Mouse (Mus musculus) ES-Bruce4 (cell line): Measurements from ENCODE around the gene Mprip. TPM values are rescaled to one million over a fixed set of nuclear protein-coding genes. Genes with fewer than 3 reads are reported as not detected.

ENCODE experiments used
- H3K27ac ChIP-seq: 2 replicates; pipeline ENCODE4 v1.5.1; 2012; ENCODE audit warnings: low read length, inconsistent platforms; ENCODE audit not compliant: insufficient read depth
- H3K27me3 ChIP-seq: 2 replicates; pipeline ENCODE4 v1.6.1; 2012; ENCODE audit warnings: mild to moderate bottlenecking, low read length, inconsistent platforms; ENCODE audit not compliant: control insufficient read depth, poor library complexity, insufficient read depth, severe bottlenecking
- H3K36me3 ChIP-seq: 2 replicates; pipeline ENCODE4 v1.6.1; 2012; ENCODE audit warnings: inconsistent platforms, mild to moderate bottlenecking, low read length, moderate library complexity; ENCODE audit not compliant: control insufficient read depth, poor library complexity, insufficient read depth, severe bottlenecking
- H3K4me1 ChIP-seq: one replicate; pipeline ENCODE4 v1.8.1; 2011; ENCODE audit warnings: low read length; ENCODE audit not compliant: control insufficient read depth, insufficient read depth
- H3K4me3 ChIP-seq: 2 replicates; pipeline ENCODE4 v1.5.1; 2011; ENCODE audit warnings: low read depth, mild to moderate bottlenecking, low read length
- H3K9ac ChIP-seq: 2 replicates; pipeline ENCODE4 v1.6.1; 2012; ENCODE audit warnings: low read depth, mild to moderate bottlenecking, inconsistent platforms; ENCODE audit not compliant: poor library complexity, severe bottlenecking
- H3K9me3 ChIP-seq: replicated peaks from 2 replicates; pipeline ENCODE4 v1.6.1; 2012; ENCODE audit warnings: mild to moderate bottlenecking, low read length, inconsistent platforms; ENCODE audit not compliant: control insufficient read depth, poor library complexity, insufficient read depth, severe bottlenecking
- CTCF ChIP-seq: IDR thresholded peaks from one replicate; pipeline ENCODE4 v1.8.1; 2011; ENCODE audit warnings: low read depth, low read length
- EP300 ChIP-seq: IDR thresholded peaks from 2 replicates; pipeline ENCODE4 v1.6.1; 2011; ENCODE audit warnings: low read depth, low read length; ENCODE audit not compliant: insufficient read depth
- POLR2A ChIP-seq: IDR thresholded peaks from one replicate; pipeline ENCODE4 v1.8.1; 2011; ENCODE audit warnings: low read length; ENCODE audit not compliant: insufficient read depth
- polyA plus RNA-seq: library from polyadenylated mRNA; stranded (reverse); fragments of >200 nt; gene quantifications from 2 replicates; pipeline ENCODE4 v1.2.4, GENCODE M21; 2011; ENCODE audit warnings: low read depth; ENCODE audit not compliant: missing spikeins, insufficient read depth, insufficient read length

Gene Mprip
- polyA plus RNA-seq, 1 experiment: 85.9 TPM

DNA sequence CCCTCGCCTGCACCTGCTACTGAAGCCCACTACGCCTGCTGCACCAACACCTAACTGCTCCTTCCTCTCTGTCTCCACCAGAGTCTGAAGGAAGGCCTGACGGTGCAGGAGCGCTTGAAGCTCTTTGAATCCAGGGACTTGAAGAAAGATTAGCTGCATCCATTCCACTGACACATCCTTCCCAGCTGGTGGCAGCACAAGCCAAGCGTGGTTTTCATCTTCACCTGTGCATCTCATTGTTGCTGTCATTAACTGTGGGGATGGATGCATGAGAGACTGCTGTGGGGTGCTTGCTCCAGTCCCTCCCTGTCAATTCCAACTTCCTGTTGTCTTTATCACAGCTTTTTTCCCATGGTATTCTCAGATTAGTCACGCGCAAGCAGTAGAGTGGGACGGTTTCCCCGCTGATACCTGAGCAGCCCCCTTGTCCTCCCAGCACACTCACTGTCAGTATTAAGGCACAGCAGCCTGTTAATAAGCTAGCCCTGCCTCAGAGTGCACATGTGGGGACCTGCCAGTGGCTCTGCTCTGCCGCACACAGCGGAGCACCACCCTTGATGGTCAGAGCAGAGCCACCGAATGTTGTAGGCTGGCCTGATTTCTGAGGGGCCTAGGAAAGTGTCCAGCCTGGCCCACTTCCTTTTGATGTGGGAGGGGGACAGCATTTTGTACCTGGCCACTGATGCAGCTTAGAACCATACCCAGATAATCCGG is 114.5 kb downstream of the Mprip start:
- no peaks in the 10 kb centered on the region for H3K9me3 ChIP-seq
- H3K4me3 ChIP-seq: no peak overlapping the region
- H3K9ac ChIP-seq: no peak overlapping the region
- H3K36me3 ChIP-seq: peaks cover 16% of the 10 kb centered on the region
- H3K4me1 ChIP-seq: no peaks in the 10 kb centered on the region
- no peak overlapping the region for H3K27ac ChIP-seq
- TF ChIP-seq EP300 (no peak), POLR2A (no peak), CTCF (no peak)
- no peaks in the 10 kb centered on the region for H3K27me3 ChIP-seq

- Histone ChIP-seq H3K9ac (no peak overlapping the region), H3K27ac (no peak overlapping the region), H3K9me3 (no peaks in the 10 kb centered on the region), H3K27me3 (no peaks in the 10 kb centered on the region), H3K4me3 (no peak overlapping the region), H3K4me1 (no peaks in the 10 kb centered on the region), H3K36me3 (peaks cover 4% of the 10 kb centered on the region; the same call in 1 of the 2 replicates)
- no peak for TF ChIP-seq CTCF
- no peak for TF ChIP-seq EP300
- TF ChIP-seq POLR2A: no peak
Measured at GRCm38 (mm10) chr11:59777259-59777658, 116.2 kb downstream of the Mprip start.

DNA sequence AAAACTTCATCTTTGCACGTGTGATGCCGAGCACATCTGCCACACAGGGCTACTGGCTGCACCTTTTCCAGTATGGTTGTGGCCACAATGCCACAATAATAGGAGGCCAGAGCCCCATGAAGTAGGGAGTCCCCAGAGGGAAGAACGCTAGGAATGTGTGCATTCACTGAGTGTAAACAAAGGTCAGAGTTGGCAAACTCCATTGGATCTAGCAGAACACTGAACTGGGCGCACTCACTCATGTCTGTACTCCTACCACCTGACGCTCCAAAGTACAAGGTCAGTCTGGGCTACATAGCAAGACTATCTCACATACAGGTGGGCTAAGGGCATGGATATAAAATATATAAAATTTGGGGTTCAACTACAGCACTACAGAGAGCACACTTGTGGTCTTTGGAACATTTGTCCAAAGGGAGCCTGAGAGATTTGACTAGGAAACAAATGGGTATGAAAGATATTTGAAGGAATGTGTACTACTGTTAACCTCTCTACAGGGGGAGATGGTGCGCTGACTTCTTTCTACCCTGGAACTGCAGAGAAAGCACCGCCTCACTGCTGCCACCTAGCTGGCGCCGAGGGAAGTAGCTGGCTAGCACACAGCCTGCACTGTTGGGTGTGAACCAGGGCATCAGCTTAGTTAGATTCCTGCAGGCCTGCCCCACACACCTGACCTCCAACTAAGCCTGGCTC is 117.2 kb downstream of the Mprip start:
- no peak overlapping the region for H3K9ac ChIP-seq
- no peaks in the 10 kb centered on the region for H3K27me3 ChIP-seq
- no peaks in the 10 kb centered on the region for H3K9me3 ChIP-seq
- no peaks in the 10 kb centered on the region; the same call in 1 of the 2 replicates for H3K36me3 ChIP-seq
- H3K27ac ChIP-seq: no peak overlapping the region
- no peak overlapping the region for H3K4me3 ChIP-seq
- no peak for TF ChIP-seq EP300
- TF ChIP-seq CTCF: peak; percentile 99
- no peaks in the 10 kb centered on the region for H3K4me1 ChIP-seq

DNA sequence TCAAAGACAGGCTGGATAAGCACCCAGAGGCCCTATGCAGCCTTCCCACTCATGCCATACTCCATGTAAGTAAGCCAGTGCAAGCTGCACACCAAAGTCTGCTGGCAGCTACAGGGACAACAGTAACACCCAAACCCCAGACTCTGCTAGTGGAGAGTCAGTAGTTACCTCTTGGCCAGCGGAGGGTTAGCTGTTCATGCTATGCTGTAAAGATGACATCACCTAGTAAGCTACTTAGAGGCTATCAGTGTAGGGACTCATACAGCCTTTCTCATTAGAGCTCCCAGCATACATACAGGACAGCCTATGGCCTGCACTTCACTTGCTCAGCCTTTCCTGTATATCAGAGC is 117.7 kb downstream of the Mprip start:
- TF ChIP-seq CTCF: no peak
- no peak for TF ChIP-seq POLR2A
- no peak for TF ChIP-seq EP300
- H3K9ac ChIP-seq: no peak overlapping the region
- H3K4me3 ChIP-seq: no peak overlapping the region
- H3K27ac ChIP-seq: no peak overlapping the region
- H3K27me3 ChIP-seq: no peaks in the 10 kb centered on the region
- no peaks in the 10 kb centered on the region for H3K4me1 ChIP-seq
- no peaks in the 10 kb centered on the region; the same call in 1 of the 2 replicates for H3K36me3 ChIP-seq
- no peaks in the 10 kb centered on the region for H3K9me3 ChIP-seq

- H3K9me3 ChIP-seq: no peaks in the 10 kb centered on the region
- TF ChIP-seq EP300: no peak
- TF ChIP-seq CTCF: no peak
- TF ChIP-seq POLR2A: no peak
- H3K9ac ChIP-seq: no peak overlapping the region
- no peaks in the 10 kb centered on the region for H3K4me1 ChIP-seq
- no peaks in the 10 kb centered on the region; the same call in 1 of the 2 replicates for H3K36me3 ChIP-seq
- H3K27ac ChIP-seq: no peak overlapping the region
- no peak overlapping the region for H3K4me3 ChIP-seq
- H3K27me3 ChIP-seq: no peaks in the 10 kb centered on the region
Measured at GRCm38 (mm10) chr11:59779406-59779805, 118.3 kb downstream of the Mprip start.

DNA sequence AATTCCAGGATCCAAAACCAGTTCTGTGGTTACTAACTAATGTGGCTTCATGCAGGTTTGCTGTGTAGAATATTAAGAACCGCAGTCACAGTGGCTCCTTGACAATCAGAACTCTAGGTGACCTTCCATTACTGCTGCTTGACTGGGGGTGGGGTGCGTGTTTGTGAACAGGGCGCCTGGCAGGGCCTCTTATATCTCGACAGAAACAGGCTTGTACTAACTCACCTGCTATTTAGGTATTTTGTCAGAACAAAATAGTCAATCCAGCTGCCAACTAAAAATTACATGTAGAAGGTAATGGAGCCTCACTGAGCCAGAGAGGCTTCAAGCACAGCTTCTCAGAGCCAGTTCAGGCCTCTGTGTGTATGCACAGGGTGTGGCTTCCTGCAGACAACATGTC is 119.1 kb downstream of the Mprip start:
- Histone ChIP-seq H3K27me3 (no peaks in the 10 kb centered on the region), H3K27ac (no peak overlapping the region), H3K4me3 (no peak overlapping the region), H3K4me1 (no peaks in the 10 kb centered on the region), H3K36me3 (no peaks in the 10 kb centered on the region; the same call in 1 of the 2 replicates), H3K9ac (no peak overlapping the region), H3K9me3 (no peaks in the 10 kb centered on the region)
- TF ChIP-seq CTCF (no peak), POLR2A (no peak), EP300 (no peak)
